Mouse (Mus musculus) forebrain, postnatal 0 days (tissue): ENCODE measurements around the gene Cgas. TPM values are rescaled to one million over a fixed set of nuclear protein-coding genes. Genes with fewer than 3 reads are reported as not detected.
"Not testable (repeated sequence)": the region's sequence is repeated elsewhere in the genome, so short reads cannot be mapped to it uniquely, and the experiment has no call there.

Experiments
- ATAC-seq: fragments of 200-750 bp; cut with Nextera tagmentation; 2 replicates; pipeline ENCODE4 v1.8.0; 2017; ENCODE audit warnings: mild to moderate bottlenecking, moderate library complexity
- DNase-seq: peaks from one replicate; pipeline ENCODE4 v3.0.0-alpha.2; 2015
- H3K27ac ChIP-seq: fragments of 300-500 bp; sonication (generic); 2 replicates; pipeline ENCODE4 v1.5.1; 2014; ENCODE audit warnings: low read depth, mild to moderate bottlenecking, antibody characterized with exemption, low read length, moderate library complexity, mixed read lengths
- H3K27me3 ChIP-seq: fragments of 300-500 bp; sonication (generic); 2 replicates; pipeline ENCODE4 v1.6.1; 2014; ENCODE audit warnings: mild to moderate bottlenecking, low read length, mixed read lengths; ENCODE audit not compliant: insufficient read depth
- H3K36me3 ChIP-seq: fragments of 300-500 bp; sonication (generic); 2 replicates; pipeline ENCODE4 v1.6.1; 2014; ENCODE audit warnings: mild to moderate bottlenecking, moderate library complexity; ENCODE audit not compliant: insufficient read depth
- H3K4me1 ChIP-seq: fragments of 300-500 bp; sonication (generic); 2 replicates; pipeline ENCODE4 v1.6.1; 2014; ENCODE audit warnings: antibody characterized with exemption; ENCODE audit not compliant: insufficient read depth
- H3K4me2 ChIP-seq: fragments of 300-500 bp; sonication (generic); 2 replicates; pipeline ENCODE4 v1.6.1; 2014; ENCODE audit warnings: low read depth, mild to moderate bottlenecking, moderate library complexity
- H3K4me3 ChIP-seq: fragments of 300-500 bp; sonication (generic); 2 replicates; pipeline ENCODE4 v1.5.1; 2014; ENCODE audit warnings: low read depth, low read length, mixed read lengths
- H3K9ac ChIP-seq: fragments of 300-500 bp; sonication (generic); 2 replicates; pipeline ENCODE4 v1.6.1; 2014; ENCODE audit warnings: mild to moderate bottlenecking
- H3K9me3 ChIP-seq: fragments of 300-500 bp; sonication (generic); 2 replicates; pipeline ENCODE4 v1.6.1; 2016; ENCODE audit warnings: low read length
- CTCF ChIP-seq: sonication (generic); IDR thresholded peaks from 2 replicates; pipeline ENCODE4 v1.5.1; 2016; ENCODE audit warnings: antibody characterized with exemption, control low read depth, low read depth
- WGBS: fragments of 180-500 bp; shearing (Covaris S2); extraction: QIAGEN DNeasy Blood & Tissue Kit; methylation state at CpG from one replicate; pipeline ENCODE4 v1.1.7; 2014; 5-methylcytosine and 5-hydroxymethylcytosine counted together
- polyA plus RNA-seq: library from polyadenylated mRNA; unstranded; fragments of >200 nt; fragmentation: Nextera tagmentation; extraction: Ambion mirVana; gene quantifications from 2 replicates; pipeline ENCODE4 v1.2.1, GENCODE M21; 2015
- total RNA-seq: library from RNA; depleted of rRNA; stranded (reverse); fragments of >200 nt; gene quantifications from 2 replicates; pipeline ENCODE4 v1.2.3, GENCODE M21; 2014

Cgas gene
- total and polyA plus RNA-seq, 2 experiments from 2014 or later: 0.47 to 0.90 TPM

- H3K4me2 ChIP-seq: peak overlapping the region; percentile 66
- H3K9me3 ChIP-seq: no peaks in the 10 kb centered on the region
- DNase-seq (peak; percentile 98), ATAC-seq (peak; percentile 98)
- TF ChIP-seq CTCF: peak; percentile 18; the same call in 1 of the 2 replicates
- WGBS: 2% methylated on average over 68 of the region's 77 CpGs
- peak overlapping the region; percentile 99 for H3K27ac ChIP-seq
- H3K27me3 ChIP-seq: no peaks in the 10 kb centered on the region
- peaks cover 5% of the 10 kb centered on the region; the same call in 1 of the 2 replicates for H3K4me1 ChIP-seq
- peaks cover 28% of the 10 kb centered on the region for H3K36me3 ChIP-seq
- peak overlapping the region; percentile 98 for H3K4me3 ChIP-seq
- H3K9ac ChIP-seq: peak overlapping the region; percentile 100
Measured at GRCm38 (mm10) chr9:78481423-78482331, 38.6 kb upstream of the Cgas start.

- no peaks in the 10 kb centered on the region for H3K9me3 ChIP-seq
- peak overlapping the region; percentile 99 for H3K27ac ChIP-seq
- H3K36me3 ChIP-seq: peaks cover 34% of the 10 kb centered on the region
- peak overlapping the region; percentile 66 for H3K4me2 ChIP-seq
- WGBS: under 1% methylated on average over 46 of the region's 46 CpGs
- no peak for TF ChIP-seq CTCF
- H3K9ac ChIP-seq: peak overlapping the region; percentile 100
- no peaks in the 10 kb centered on the region for H3K27me3 ChIP-seq
- H3K4me1 ChIP-seq: peaks cover 5% of the 10 kb centered on the region; the same call in 1 of the 2 replicates
- ATAC-seq (peak; percentile 19), DNase-seq (peak; percentile 82)
- H3K4me3 ChIP-seq: peak overlapping the region; percentile 98
Measured at GRCm38 (mm10) chr9:78480706-78481358, 37.8 kb upstream of the Cgas start.

- H3K9me3 ChIP-seq, H3K4me1 ChIP-seq, ATAC-seq, H3K27ac ChIP-seq, H3K27me3 ChIP-seq: not testable (repeated sequence)
- Histone ChIP-seq H3K36me3 (peaks cover 35% of the 10 kb centered on the region), H3K9ac (peak overlapping the region; percentile 100), H3K4me3 (peak overlapping the region; percentile 98), H3K4me2 (peak overlapping the region; percentile 66)
- WGBS: 1% methylated on average over 13 of the region's 13 CpGs
- peak; percentile 19 for DNase-seq
Measured at GRCm38 (mm10) chr9:78480227-78480626, 37.2 kb upstream of the Cgas start.

- not testable (repeated sequence) for H3K9me3 ChIP-seq, H3K4me1 ChIP-seq, ATAC-seq, H3K27me3 ChIP-seq, DNase-seq, H3K27ac ChIP-seq
- WGBS: 19% methylated on average over 8 of the region's 8 CpGs
- peaks cover 37% of the 10 kb centered on the region for H3K36me3 ChIP-seq
- H3K9ac ChIP-seq: 0 out of 2 replicates have a peak overlapping the region, but pooled peaks have one; percentile 25
- H3K4me3 ChIP-seq: peak overlapping the region; percentile 23
- H3K4me2 ChIP-seq: peak overlapping the region; percentile 66
Measured at GRCm38 (mm10) chr9:78479308-78479707, 36.3 kb upstream of the Cgas start.

- ATAC-seq, H3K9ac ChIP-seq, H3K4me1 ChIP-seq, DNase-seq, H3K9me3 ChIP-seq, H3K27ac ChIP-seq, H3K27me3 ChIP-seq, H3K4me2 ChIP-seq, H3K4me3 ChIP-seq: not testable (repeated sequence)
- H3K36me3 ChIP-seq: peaks cover 46% of the 10 kb centered on the region
- WGBS: 44% methylated on average over 1 of the region's 1 CpGs
Measured at GRCm38 (mm10) chr9:78478009-78478605, 35.1 kb upstream of the Cgas start.

GRCm38 (mm10) chr9:78477021-78477551, 34.0 kb upstream of the Cgas start:
- Histone ChIP-seq H3K36me3 (peaks cover 53% of the 10 kb centered on the region), H3K9ac (no peak overlapping the region), H3K4me2 (no peak overlapping the region), H3K27me3 (no peaks in the 10 kb centered on the region), H3K27ac (no peak overlapping the region), H3K4me1 (0 out of 2 replicates have a peak, but pooled peaks cover 5% of the 10 kb centered on the region), H3K9me3 (no peaks in the 10 kb centered on the region), H3K4me3 (no peak overlapping the region)
- WGBS: 5% methylated on average over 5 of the region's 5 CpGs
- no peak for ATAC-seq
- DNase-seq: peak; percentile 68
- TF ChIP-seq CTCF: peak; percentile 73
